Mouse (Mus musculus): ENCODE measurements at regions not wholly inside any gene's neighbourhood (a gene's known extent, or its start where the extent isn't known, plus 50 kb on each side); places are given as distances from the start of the nearest gene placed in this dataset.

GRCm38 (mm10) chr6:103832301-103832700, 321.9 kb downstream of the Chl1 start:
- TF ChIP-seq MYOD1 (IDR thresholded peaks at IDR 0.05; ENCODE audit: control insufficient read depth, insufficient read length, low read depth) = no peak
- TF ChIP-seq CEBPB (IDR thresholded peaks at IDR 0.05; ENCODE audit: low read depth) = no peak
- no peak for TF ChIP-seq USF1 (IDR thresholded peaks at IDR 0.05; ENCODE audit: low read depth)
- TF ChIP-seq FOSL1 (IDR thresholded peaks at IDR 0.05; ENCODE audit: insufficient read depth, low read length, poor library complexity, severe bottlenecking) = no peak
- TF ChIP-seq MAX (IDR thresholded peaks at IDR 0.05) = no peak
- Histone ChIP-seq H3ac (ENCODE audit: control insufficient read depth, insufficient read length, low read depth) (no peak overlapping the region), H3K4me3 (ENCODE audit: insufficient read depth, poor library complexity, severe bottlenecking) (no peak overlapping the region), H3K27me3 (ENCODE audit: control insufficient read depth, insufficient read depth, insufficient read length) (no peaks in the 10 kb centered on the region), H3K36me3 (ENCODE audit: control insufficient read depth, insufficient read depth) (no peaks in the 10 kb centered on the region), H3K79me3 (ENCODE audit: low read depth) (no peaks in the 10 kb centered on the region), H3K79me2 (ENCODE audit: control insufficient read depth, insufficient read depth) (no peaks in the 10 kb centered on the region)

- H3K27me3 ChIP-seq (ENCODE audit: control insufficient read depth, insufficient read depth, insufficient read length) = no peaks in the 10 kb centered on the region
- no peaks in the 10 kb centered on the region for H3K36me3 ChIP-seq (ENCODE audit: control insufficient read depth, insufficient read depth)
- TF ChIP-seq MYOD1 (IDR thresholded peaks at IDR 0.05; ENCODE audit: control insufficient read depth, insufficient read length, low read depth) (no peak), USF1 (IDR thresholded peaks at IDR 0.05; ENCODE audit: low read depth) (no peak), MAX (IDR thresholded peaks at IDR 0.05) (no peak), CEBPB (IDR thresholded peaks at IDR 0.05; ENCODE audit: low read depth) (no peak)
These were observed 322.4 kb downstream of the Chl1 start for GRCm38 (mm10) chr6:103832808-103833207.

DNA sequence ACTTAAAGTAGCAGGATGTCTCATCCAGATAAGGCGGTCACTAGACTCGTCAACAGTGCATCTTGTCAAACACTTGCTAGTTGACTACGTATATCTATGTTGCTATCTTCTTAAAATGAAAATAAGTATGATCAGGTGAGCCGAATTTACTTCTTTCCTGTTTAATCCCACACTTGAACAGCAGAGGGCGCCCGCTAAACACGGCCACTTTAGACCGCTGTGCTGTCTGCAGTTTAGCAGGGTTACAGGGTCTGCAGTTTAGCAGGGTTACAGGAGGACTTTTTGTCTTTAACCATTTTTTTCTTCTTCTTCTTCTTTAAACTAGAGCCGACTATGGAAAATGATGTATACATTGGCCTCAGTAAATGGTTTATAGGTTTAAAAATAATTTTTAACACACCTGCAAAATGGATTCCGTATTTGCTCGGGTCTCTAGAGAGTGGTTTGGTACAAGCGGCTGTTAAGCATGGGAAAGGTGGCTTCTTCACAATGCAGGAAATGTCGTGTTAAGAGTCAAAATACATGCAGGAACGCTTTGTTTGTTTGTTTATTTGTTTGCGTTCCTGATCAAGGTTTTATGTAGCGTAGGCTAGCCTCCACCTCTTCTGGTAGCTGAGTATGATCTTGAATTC, 323.2 kb downstream of the Chl1 start:
- no peak overlapping the region for H3K4me3 ChIP-seq (ENCODE audit: insufficient read depth, poor library complexity, severe bottlenecking)
- no peaks in the 10 kb centered on the region for H3K27me3 ChIP-seq (ENCODE audit: control insufficient read depth, insufficient read depth, insufficient read length)
- H3ac ChIP-seq (ENCODE audit: control insufficient read depth, insufficient read length, low read depth) = no peak overlapping the region
- TF ChIP-seq MAX (IDR thresholded peaks at IDR 0.05) = no peak
- no peak for TF ChIP-seq CTCF (IDR thresholded peaks at IDR 0.05; ENCODE audit: control insufficient read depth, insufficient read depth, insufficient read length)
- TF ChIP-seq CEBPB (IDR thresholded peaks at IDR 0.05; ENCODE audit: low read depth) = no peak
- no peak for TF ChIP-seq MYOD1 (IDR thresholded peaks at IDR 0.05; ENCODE audit: control insufficient read depth, insufficient read length, low read depth)
- TF ChIP-seq USF1 (IDR thresholded peaks at IDR 0.05; ENCODE audit: low read depth) = no peak
- TF ChIP-seq FOSL1 (IDR thresholded peaks at IDR 0.05; ENCODE audit: insufficient read depth, low read length, poor library complexity, severe bottlenecking) = no peak
- no peak for TF ChIP-seq MYOG (IDR thresholded peaks at IDR 0.05; ENCODE audit: control insufficient read depth, extremely low read depth, insufficient read length)
- H3K79me2 ChIP-seq (ENCODE audit: control insufficient read depth, insufficient read depth) = no peaks in the 10 kb centered on the region
- no peaks in the 10 kb centered on the region for H3K36me3 ChIP-seq (ENCODE audit: control insufficient read depth, insufficient read depth)
- H3K79me3 ChIP-seq (ENCODE audit: low read depth) = no peaks in the 10 kb centered on the region

More at GRCm38 (mm10) chr6:103832808-103833207, 322.4 kb downstream of the Chl1 start:
- no peak overlapping the region for H3ac ChIP-seq (ENCODE audit: control insufficient read depth, insufficient read length, low read depth)
- no peaks in the 10 kb centered on the region for H3K79me2 ChIP-seq (ENCODE audit: control insufficient read depth, insufficient read depth)
- no peak overlapping the region for H3K4me3 ChIP-seq (ENCODE audit: insufficient read depth, poor library complexity, severe bottlenecking)
- no peaks in the 10 kb centered on the region for H3K79me3 ChIP-seq (ENCODE audit: low read depth)

DNA sequence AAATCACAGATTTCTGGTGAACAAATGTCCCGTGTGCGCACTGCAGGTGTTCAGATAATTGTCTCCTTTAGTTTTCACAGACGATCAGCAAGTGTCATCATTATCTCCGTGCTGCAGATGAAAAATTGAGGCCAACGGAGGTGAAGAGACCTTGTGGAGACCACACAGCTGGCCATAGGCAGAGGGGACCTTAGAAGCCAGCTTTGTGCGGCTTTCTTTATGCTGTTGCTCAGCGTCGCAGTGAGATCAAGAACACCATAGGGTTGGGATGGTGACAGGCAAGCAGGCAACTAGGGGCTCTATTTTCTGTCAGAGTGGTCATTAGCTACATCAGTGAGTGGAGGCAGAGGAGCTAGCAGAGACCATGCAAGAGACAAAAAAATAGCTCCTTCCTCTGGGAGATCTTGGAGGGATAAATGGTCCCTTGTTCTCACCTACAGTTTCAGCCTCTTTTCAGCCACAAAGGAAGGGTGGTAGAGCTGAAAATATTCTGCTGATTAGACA, 324.4 kb downstream of the Chl1 start:
- Histone ChIP-seq H3K36me3 (ENCODE audit: control insufficient read depth, insufficient read depth) (no peaks in the 10 kb centered on the region), H3K79me2 (ENCODE audit: control insufficient read depth, insufficient read depth) (no peaks in the 10 kb centered on the region), H3K79me3 (ENCODE audit: low read depth) (no peaks in the 10 kb centered on the region), H3ac (ENCODE audit: control insufficient read depth, insufficient read length, low read depth) (no peak overlapping the region), H3K4me3 (ENCODE audit: insufficient read depth, poor library complexity, severe bottlenecking) (no peak overlapping the region), H3K27me3 (ENCODE audit: control insufficient read depth, insufficient read depth, insufficient read length) (no peaks in the 10 kb centered on the region)
- TF ChIP-seq MYOD1 (IDR thresholded peaks at IDR 0.05; ENCODE audit: control insufficient read depth, insufficient read length, low read depth) (no peak), MAX (IDR thresholded peaks at IDR 0.05) (no peak), MYOG (IDR thresholded peaks at IDR 0.05; ENCODE audit: control insufficient read depth, extremely low read depth, insufficient read length) (no peak), USF1 (IDR thresholded peaks at IDR 0.05; ENCODE audit: low read depth) (no peak), CEBPB (IDR thresholded peaks at IDR 0.05; ENCODE audit: low read depth) (no peak), FOSL1 (IDR thresholded peaks at IDR 0.05; ENCODE audit: insufficient read depth, low read length, poor library complexity, severe bottlenecking) (no peak)

GRCm38 (mm10) chr6:103859787-103860186, 349.4 kb downstream of the Chl1 start:
- H3K36me3 ChIP-seq (ENCODE audit: control insufficient read depth, insufficient read depth) = no peaks in the 10 kb centered on the region
- TF ChIP-seq MYOG (IDR thresholded peaks at IDR 0.05; ENCODE audit: control insufficient read depth, extremely low read depth, insufficient read length) (no peak), CTCF (IDR thresholded peaks at IDR 0.05; ENCODE audit: control insufficient read depth, insufficient read depth, insufficient read length) (no peak), MAX (IDR thresholded peaks at IDR 0.05) (no peak), FOSL1 (IDR thresholded peaks at IDR 0.05; ENCODE audit: insufficient read depth, low read length, poor library complexity, severe bottlenecking) (no peak)

GRCm38 (mm10) chr6:103893455-103893854, 383.1 kb downstream of the Chl1 start:
- no peak overlapping the region for H3K4me3 ChIP-seq (ENCODE audit: insufficient read depth, poor library complexity, severe bottlenecking)
- H3K79me3 ChIP-seq (ENCODE audit: low read depth) = no peaks in the 10 kb centered on the region
- no peaks in the 10 kb centered on the region for H3K79me2 ChIP-seq (ENCODE audit: control insufficient read depth, insufficient read depth)
- no peak overlapping the region for H3ac ChIP-seq (ENCODE audit: control insufficient read depth, insufficient read length, low read depth)
- no peak for TF ChIP-seq FOSL1 (IDR thresholded peaks at IDR 0.05; ENCODE audit: insufficient read depth, low read length, poor library complexity, severe bottlenecking)
- TF ChIP-seq CTCF (IDR thresholded peaks at IDR 0.05; ENCODE audit: control insufficient read depth, insufficient read depth, insufficient read length) = no peak
- no peak for TF ChIP-seq CEBPB (IDR thresholded peaks at IDR 0.05; ENCODE audit: low read depth)
- no peak for TF ChIP-seq MAX (IDR thresholded peaks at IDR 0.05)
- no peak for TF ChIP-seq USF1 (IDR thresholded peaks at IDR 0.05; ENCODE audit: low read depth)
- TF ChIP-seq MYOD1 (IDR thresholded peaks at IDR 0.05; ENCODE audit: control insufficient read depth, insufficient read length, low read depth) = no peak
- no peak for TF ChIP-seq MYOG (IDR thresholded peaks at IDR 0.05; ENCODE audit: control insufficient read depth, extremely low read depth, insufficient read length)
- H3K36me3 ChIP-seq (ENCODE audit: control insufficient read depth, insufficient read depth) = no peaks in the 10 kb centered on the region
- H3K27me3 ChIP-seq (ENCODE audit: control insufficient read depth, insufficient read depth, insufficient read length) = no peaks in the 10 kb centered on the region

More at GRCm38 (mm10) chr6:103859787-103860186, 349.4 kb downstream of the Chl1 start:
- no peak overlapping the region for H3ac ChIP-seq (ENCODE audit: control insufficient read depth, insufficient read length, low read depth)
- no peaks in the 10 kb centered on the region for H3K79me3 ChIP-seq (ENCODE audit: low read depth)
- H3K4me3 ChIP-seq (ENCODE audit: insufficient read depth, poor library complexity, severe bottlenecking) = no peak overlapping the region
- no peaks in the 10 kb centered on the region for H3K79me2 ChIP-seq (ENCODE audit: control insufficient read depth, insufficient read depth)
- H3K27me3 ChIP-seq (ENCODE audit: control insufficient read depth, insufficient read depth, insufficient read length) = no peaks in the 10 kb centered on the region

Measured in C2C12 (cell line).